Mouse (Mus musculus) cerebral cortex, adult 2 months (tissue): ENCODE data around the gene Tmem121.

Experiments
- WGBS: fragments of 180-500 bp; shearing (Covaris S2); methylation state at CpG from one replicate; pipeline ENCODE4 v1.1.7; 2018; 5-methylcytosine and 5-hydroxymethylcytosine counted together

Gene Tmem121

DNA sequence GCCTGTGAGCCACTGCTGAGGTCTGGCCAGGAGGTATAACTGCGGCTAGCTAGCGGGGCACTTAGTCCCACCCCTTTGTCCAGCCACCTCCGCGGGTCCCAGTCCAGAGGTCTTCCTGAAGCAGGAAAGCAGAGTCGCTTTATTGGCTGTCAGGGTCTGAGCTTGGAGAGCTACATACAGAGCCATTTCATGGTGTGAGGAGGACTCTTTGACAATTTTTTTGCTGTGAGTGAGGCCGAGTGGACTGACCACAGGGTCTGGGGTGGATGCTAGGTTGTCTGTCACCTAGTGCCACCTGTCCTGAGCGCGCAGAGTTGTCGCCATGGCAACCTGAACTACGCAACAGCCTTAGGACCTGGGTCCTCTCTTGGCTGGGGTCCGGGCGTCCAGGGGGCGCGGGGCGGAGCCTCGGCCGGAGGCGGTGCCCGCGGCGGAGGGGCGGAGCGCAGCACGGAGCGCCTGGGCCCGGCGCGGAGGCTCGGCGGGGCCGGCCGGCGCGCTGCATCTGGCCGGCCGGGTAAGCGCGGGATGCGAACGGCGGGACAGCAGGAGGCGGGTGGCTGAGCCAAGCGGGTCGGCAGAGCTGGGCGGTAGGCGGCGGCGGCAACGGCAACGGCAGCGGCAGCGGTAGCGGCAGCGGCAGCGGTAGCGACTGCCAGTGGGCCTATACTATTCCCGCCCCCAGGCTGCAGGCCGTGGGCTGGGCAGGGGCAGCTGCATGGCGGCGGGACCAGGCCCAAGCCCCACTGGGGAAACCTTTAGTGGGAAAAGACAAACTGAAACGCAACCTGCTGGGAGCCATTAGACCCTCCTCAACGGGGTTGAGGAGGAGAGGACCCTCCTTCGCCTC is at the start of gene Tmem121:
Tmem121 (plus strand) TSS at position 489 of the 850 bp plus-strand sequence.
- 3% methylated on average over 63 of the region's 63 CpGs for WGBS

- WGBS = 60% methylated on average over 17 of the region's 17 CpGs
These were observed 49.2 kb upstream of the Tmem121 start for GRCm38 (mm10) chr12:113136492-113137020.

DNA sequence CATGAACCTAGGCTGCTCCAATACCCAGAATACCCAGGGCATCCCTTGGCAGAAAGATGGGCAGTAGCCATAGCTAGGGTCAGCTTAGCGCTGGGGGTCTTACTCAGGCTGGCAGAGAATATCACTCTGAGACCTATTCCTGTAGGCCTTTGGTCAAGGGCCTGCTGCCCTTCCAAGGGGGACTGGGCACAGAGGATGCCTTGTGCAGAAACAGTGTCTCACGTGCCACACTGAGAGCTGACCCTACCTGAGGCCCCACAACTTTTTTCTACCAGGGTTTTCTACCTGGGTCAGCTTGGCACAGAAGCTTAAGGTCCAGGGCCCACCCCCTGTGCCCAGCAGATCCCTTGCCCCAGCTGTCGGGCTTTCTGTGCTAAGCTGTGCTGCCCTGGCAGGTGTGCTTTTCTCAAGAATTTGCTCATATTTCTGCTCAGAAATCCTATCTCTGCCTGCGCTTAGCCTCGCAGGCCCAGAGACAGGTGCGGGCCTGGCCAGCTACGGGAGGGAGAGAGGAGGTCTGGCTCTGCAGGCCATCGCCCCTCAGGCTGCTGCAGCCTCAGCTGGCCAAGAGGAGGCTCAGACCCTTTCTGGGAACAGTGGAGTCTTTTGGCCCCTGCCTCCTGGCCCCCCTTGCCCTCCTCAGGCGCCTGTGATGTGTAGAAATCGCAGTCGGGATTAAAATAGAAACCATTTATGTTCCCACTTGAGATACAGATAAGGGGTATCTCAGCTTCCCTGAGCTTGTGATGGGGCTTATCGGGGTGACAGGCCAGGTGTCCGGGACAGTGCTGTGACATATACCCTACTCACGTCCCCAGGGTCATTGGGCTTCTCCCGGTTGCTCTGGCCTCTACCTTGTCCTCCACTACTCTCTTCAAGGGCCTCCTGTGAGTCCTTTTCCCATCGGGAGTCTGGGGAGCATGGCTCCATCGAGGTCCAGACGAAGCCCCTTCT is 48.2 kb upstream of the Tmem121 start:
- whole genome bisulfite sequencing = 84% methylated on average over 18 of the region's 18 CpGs

DNA sequence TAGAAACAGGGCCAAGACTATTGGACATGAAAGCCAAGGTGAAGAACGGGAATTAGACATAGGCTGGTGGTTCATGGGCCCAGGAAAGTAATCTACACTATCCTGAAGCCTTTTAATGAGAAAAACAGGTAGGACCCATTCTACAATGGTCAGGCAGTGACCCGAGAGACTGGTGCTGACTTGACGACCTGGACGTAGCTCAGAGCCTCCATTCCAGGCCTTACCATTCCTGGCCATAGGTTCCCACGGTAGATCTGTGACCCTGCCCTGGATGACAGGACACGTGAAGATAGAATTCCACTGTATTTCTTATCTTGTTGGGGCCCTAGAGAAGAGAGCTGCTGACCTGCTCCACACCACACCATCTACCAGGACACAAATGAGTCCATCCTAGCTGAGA is 47.4 kb upstream of the Tmem121 start:
- whole genome bisulfite sequencing = 92% methylated on average over 6 of the region's 6 CpGs

GRCm38 (mm10) chr12:113138901-113139864 is 46.5 kb upstream of the Tmem121 start:
- WGBS = 42% methylated on average over 11 of the region's 11 CpGs

- under 1% methylated on average over 68 of the region's 68 CpGs for WGBS
These were observed 45.7 kb upstream of the Tmem121 start, which contains the start of gene Crip2 for GRCm38 (mm10) chr12:113139908-113140615. Crip2 (plus strand) TSS chr12:113140236.

GRCm38 (mm10) chr12:113140616-113141411 is 44.9 kb upstream of the Tmem121 start:
- WGBS = 4% methylated on average over 49 of the region's 49 CpGs

DNA sequence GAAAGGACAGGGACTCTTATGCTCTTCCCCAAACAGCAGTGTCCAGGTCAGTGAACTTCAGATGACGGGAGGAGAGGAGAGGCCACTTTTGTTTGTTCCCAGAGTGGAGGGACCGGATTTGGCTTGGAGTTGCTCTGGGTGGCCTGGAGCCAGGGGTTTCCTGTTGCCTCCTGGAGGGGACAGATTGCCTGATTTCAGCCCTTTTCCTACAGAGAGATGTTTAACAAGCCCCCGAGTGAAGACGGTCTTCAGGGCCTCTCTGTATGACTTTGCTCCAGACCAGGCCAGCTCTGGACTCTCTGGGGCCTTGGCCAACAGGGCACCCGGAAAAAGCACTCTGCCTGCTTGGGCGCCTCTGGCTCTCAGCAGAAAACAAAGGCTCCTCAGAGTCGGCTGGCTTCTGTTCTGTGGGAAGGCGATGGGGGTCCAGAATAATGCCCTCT is 44.2 kb upstream of the Tmem121 start:
- 14% methylated on average over 8 of the region's 8 CpGs for WGBS

- WGBS = 19% methylated on average over 15 of the region's 15 CpGs
These were observed 43.4 kb upstream of the Tmem121 start for GRCm38 (mm10) chr12:113142021-113142975.

DNA sequence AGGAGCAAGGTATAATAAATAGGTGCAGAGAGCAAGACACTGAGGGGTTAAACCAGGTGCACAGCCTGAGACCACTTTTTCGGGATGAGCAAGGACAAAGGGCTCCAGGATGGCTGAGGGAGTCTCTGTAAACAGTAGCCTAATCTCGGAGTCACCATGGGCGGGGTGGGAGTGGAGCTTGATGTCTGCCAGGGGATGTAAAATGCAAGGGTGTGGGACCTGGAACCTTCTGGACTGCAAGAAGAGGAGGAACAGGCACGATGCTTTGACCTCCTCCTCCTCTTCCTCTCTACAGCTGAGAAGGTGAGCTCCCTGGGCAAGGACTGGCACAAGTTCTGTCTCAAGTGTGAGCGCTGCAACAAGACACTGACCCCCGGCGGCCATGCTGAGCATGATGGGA is 42.6 kb upstream of the Tmem121 start:
- 49% methylated on average over 7 of the region's 7 CpGs for WGBS

DNA sequence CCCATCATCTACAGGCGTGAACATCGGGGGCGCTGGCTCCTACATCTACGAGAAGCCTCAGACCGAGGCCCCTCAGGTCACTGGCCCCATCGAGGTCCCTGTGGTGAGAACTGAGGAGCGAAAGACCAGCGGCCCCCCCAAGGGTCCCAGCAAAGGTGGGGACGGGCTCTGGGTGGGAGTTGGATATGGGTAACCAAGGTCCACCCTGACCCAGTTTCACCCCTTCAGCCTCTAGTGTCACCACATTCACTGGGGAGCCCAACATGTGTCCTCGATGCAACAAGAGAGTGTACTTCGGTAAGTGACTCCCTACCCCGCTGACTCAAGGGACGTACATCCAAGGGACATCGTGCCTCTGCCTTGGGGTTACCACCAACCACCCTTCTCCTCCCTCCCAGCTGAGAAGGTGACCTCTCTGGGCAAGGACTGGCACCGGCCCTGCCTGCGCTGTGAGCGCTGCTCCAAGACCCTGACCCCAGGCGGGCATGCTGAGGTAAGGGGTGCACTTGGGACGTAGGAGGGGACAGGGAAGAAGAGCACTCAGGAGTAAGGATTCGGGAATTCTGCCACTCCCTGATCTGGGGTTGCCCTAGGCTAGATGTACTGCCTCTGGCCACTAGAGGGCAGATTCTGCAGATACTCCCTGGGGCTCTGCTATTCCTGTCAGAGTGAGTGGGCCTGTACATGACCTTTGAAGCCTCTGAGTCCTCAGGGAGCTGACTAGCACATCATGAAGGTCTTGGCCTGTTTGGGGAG is 41.6 kb upstream of the Tmem121 start:
- 78% methylated on average over 20 of the region's 20 CpGs for WGBS

- WGBS = 86% methylated on average over 16 of the region's 16 CpGs
These were observed 40.8 kb upstream of the Tmem121 start for GRCm38 (mm10) chr12:113144886-113145285.

DNA sequence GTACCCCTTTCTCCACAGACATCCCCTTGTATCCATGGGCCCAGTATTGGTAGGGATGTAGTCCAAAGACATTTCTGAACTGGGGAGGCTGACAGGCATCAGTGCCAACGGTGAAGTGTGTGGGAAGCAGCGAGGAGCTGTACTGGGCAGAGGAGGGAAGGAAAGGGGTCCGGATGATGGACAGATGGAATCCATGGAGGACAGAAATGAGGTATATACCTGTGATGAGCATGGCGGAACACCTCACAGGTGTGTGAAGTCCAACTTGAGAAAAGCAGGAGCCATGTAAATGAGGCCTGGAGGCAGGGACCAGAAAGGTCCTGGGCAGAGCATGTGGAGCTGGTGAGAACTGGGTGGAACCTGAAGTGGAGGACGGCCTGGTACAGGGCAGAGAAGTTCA is 40.1 kb upstream of the Tmem121 start:
- 63% methylated on average over 5 of the region's 5 CpGs for WGBS

DNA sequence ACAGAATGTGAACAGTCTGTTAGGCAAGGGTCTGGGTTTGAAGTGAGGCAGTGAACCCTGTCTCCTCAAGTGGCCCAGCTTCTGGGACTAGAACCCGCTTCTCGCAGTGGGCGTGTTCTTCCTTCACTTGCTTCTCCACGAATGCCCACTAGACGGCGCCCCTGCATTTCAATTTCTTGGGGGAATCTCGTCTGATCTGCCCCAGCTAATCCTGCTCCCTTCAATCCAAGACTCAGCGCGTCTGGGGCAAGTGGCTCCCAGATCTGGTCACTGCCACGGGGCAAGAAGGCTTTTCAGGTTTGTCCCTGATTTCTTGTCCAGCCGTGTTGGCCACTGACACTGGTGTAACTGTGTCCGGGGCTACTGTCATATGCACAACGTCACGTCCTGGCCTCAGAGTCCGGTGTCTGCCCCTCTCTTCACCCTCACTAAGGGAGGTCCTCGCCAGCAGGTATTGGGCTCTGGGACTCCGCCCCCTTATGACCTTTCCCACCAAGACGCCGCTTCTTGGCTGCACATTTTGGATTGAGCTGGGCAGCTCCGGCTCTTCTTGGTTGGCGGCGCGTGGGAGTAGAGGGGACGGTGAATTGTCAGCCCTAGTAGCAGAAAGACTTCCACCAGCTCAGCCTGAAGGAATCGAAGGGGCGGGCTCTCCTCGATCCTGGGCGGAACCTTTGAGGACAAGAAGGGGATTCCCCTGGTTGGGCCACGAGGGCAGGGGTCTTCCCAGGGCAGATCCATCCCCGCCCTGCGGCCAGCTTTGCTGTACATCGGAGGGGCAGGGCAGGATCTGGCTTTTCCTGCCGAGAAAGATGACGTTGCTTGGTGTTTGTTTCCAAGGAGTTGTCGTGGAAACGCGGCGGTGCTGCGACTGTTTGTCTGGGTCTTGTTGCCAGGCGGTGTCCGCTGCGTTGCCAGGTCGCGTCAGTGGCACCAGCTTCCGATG is 39.3 kb upstream of the Tmem121 start, which contains the start of gene Crip1:
Crip1 (plus strand) TSS at position 205 of the 946 bp plus-strand sequence.
- 11% methylated on average over 45 of the region's 45 CpGs for WGBS

GRCm38 (mm10) chr12:113147481-113147880 is 38.2 kb upstream of the Tmem121 start:
- 59% methylated on average over 8 of the region's 8 CpGs for WGBS

DNA sequence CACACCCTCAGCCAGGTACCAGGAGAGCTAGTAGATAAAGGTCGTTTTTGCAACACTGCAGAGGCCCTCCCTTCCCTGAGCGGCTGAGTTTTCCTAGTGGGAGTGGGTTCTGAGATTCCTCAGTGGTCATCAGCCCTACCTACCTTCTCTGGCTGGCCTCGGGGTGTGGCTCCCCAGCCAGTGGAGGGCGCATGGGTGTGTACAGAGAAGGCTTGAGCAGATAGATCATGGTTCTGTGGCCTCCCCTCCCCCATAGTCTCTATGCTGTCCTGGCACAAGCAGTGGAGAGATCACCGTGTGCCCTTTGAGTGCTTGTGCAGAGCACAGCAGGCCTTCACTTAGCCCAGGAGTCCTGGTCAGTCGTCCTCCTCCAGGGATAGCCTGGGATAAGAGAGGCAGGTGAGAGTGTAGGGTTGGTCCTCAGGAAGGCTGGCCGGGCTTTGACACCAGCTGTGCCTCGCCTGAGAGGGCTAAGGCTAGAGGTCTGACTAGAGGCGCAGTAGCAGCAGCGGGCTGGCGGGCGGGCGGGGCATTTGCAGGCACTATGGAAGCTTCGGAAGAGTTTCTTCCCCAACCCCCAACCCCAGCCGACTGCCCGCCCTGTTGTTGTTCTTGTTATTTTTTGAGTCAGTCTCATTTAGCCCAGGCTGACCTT is 37.2 kb upstream of the Tmem121 start:
- 68% methylated on average over 16 of the region's 16 CpGs for WGBS
